Mouse (Mus musculus) kidney, embryonic 16.5 days (tissue): Measurements from ENCODE around the gene Kifc5b. TPM values are rescaled to one million over a fixed set of nuclear protein-coding genes. Genes with fewer than 3 reads are reported as not detected.

Experiments
- ATAC-seq: fragments of 200-750 bp; cut with Nextera tagmentation; 2 replicates; pipeline ENCODE4 v1.8.0; 2017; ENCODE audit warnings: moderate TSS enrichment; ENCODE audit not compliant: low FRiP score, low TSS enrichment
- H3K27ac ChIP-seq: fragments of 300-500 bp; sonication (generic); 2 replicates; pipeline ENCODE4 v1.5.1; 2014; ENCODE audit warnings: low read length
- H3K27me3 ChIP-seq: fragments of 300-500 bp; sonication (generic); 2 replicates; pipeline ENCODE4 v1.6.1; 2014; ENCODE audit warnings: low read length, control low read depth, mixed read lengths; ENCODE audit not compliant: insufficient read depth
- H3K36me3 ChIP-seq: fragments of 300-500 bp; sonication (generic); 2 replicates; pipeline ENCODE4 v1.6.1; 2014; ENCODE audit warnings: low read length, control low read depth, mixed read lengths; ENCODE audit not compliant: insufficient read depth
- H3K4me1 ChIP-seq: fragments of 300-500 bp; sonication (generic); 2 replicates; pipeline ENCODE4 v1.6.1; 2014; ENCODE audit warnings: low read length, control low read depth, mixed read lengths; ENCODE audit not compliant: insufficient read depth
- H3K4me2 ChIP-seq: fragments of 300-500 bp; sonication (generic); replicated peaks from 2 replicates; pipeline ENCODE4 v1.6.1; 2014; ENCODE audit warnings: low read depth, low read length
- H3K4me3 ChIP-seq: fragments of 300-500 bp; sonication (generic); 2 replicates; pipeline ENCODE4 v1.5.1; 2014; ENCODE audit warnings: mild to moderate bottlenecking, low read length
- H3K9ac ChIP-seq: fragments of 300-500 bp; sonication (generic); replicated peaks from 2 replicates; pipeline ENCODE4 v1.6.1; 2014; ENCODE audit warnings: low read length
- H3K9me3 ChIP-seq: fragments of 300-500 bp; sonication (generic); 2 replicates; pipeline ENCODE4 v1.6.1; 2016; ENCODE audit warnings: low read length, control low read depth
- WGBS: fragments of 180-500 bp; shearing (Covaris S2); extraction: QIAGEN DNeasy Blood & Tissue Kit; methylation state at CpG from one replicate; pipeline ENCODE4 v1.1.7; 2014; 5-methylcytosine and 5-hydroxymethylcytosine counted together
- polyA plus RNA-seq: library from polyadenylated mRNA; unstranded; fragments of >200 nt; fragmentation: Nextera tagmentation; extraction: Ambion mirVana; gene quantifications from 2 replicates; pipeline ENCODE4 v1.2.1, GENCODE M21; 2015

The Kifc5b gene
- polyA plus RNA-seq, 1 experiment from 2014 or later: 8.2 TPM

DNA sequence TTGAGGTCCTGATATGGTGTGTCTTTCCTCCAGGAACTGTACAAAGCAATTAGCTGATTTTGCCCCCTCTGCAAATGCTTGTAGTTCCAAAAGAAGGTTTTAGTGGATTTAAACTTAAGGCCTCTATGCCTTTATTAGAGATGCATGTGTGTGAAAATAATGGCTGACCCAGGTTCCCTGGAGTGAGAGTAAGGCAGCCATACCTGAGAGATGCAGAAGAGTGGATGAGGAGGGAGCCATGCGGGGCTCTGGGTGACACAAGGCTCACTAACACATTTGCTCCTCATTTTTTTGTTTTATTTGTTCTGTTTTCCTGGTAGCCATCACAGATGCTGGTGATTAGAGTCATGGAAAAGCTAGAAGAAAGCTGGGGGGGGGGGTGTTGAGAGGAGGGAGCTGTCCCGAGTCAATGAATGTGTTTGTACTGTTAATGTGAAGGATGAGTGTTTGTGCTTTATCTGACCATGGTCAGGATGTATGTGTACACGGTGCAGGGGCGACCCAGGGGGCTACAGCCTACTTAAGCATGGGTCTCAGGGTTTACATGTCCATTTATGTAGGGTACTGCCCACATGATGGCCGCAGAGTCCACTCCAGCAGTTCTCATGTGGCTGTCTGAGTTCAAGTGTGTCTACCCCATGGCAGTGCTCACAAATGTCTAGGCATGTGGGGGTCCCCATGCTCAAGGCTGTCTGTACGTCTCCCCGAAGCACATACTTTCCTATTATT is 33.8 kb downstream of the Kifc5b start:
- Histone ChIP-seq H3K36me3 (0 out of 2 replicates have a peak, but pooled peaks cover 7% of the 10 kb centered on the region), H3K27ac (peak overlapping the region; percentile 32; the same call in 1 of the 2 replicates), H3K4me3 (peak overlapping the region; percentile 42), H3K9me3 (no peaks in the 10 kb centered on the region), H3K9ac (peak overlapping the region; percentile 54), H3K27me3 (no peaks in the 10 kb centered on the region), H3K4me2 (peak overlapping the region; percentile 64), H3K4me1 (peaks cover 74% of the 10 kb centered on the region)
- no peak for ATAC-seq
- 30% methylated on average over 7 of the region's 7 CpGs for WGBS

DNA sequence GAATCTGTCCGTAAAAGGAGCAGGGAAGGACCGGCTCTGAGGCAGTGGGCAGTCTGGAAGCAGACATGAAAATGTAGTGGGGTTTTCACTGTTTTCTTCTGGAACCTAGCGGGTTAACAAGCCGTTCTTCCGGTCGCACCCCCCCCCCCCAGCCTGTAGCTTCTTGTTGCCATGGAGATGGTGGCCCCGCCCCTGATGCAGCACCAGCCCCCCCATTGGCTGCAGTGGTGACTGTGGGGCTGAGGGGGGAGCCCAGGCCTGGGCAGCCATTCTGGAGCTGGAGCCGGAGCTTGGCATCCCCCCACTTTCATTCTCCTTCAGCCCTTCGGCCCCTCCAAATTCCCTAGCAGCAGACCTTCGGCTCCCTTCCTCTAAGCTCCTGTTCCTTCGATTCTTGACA is 34.5 kb downstream of the Kifc5b start:
- Histone ChIP-seq H3K36me3 (0 out of 2 replicates have a peak, but pooled peaks cover 12% of the 10 kb centered on the region), H3K9ac (peak overlapping the region; percentile 54), H3K4me2 (peak overlapping the region; percentile 64), H3K4me1 (peaks cover 67% of the 10 kb centered on the region), H3K4me3 (peak overlapping the region; percentile 42), H3K27me3 (no peaks in the 10 kb centered on the region), H3K9me3 (no peaks in the 10 kb centered on the region), H3K27ac (peak overlapping the region; percentile 32; the same call in 1 of the 2 replicates)
- peak; percentile 28; the same call in 1 of the 2 replicates for ATAC-seq
- WGBS: 0% methylated on average over 10 of the region's 11 CpGs

DNA sequence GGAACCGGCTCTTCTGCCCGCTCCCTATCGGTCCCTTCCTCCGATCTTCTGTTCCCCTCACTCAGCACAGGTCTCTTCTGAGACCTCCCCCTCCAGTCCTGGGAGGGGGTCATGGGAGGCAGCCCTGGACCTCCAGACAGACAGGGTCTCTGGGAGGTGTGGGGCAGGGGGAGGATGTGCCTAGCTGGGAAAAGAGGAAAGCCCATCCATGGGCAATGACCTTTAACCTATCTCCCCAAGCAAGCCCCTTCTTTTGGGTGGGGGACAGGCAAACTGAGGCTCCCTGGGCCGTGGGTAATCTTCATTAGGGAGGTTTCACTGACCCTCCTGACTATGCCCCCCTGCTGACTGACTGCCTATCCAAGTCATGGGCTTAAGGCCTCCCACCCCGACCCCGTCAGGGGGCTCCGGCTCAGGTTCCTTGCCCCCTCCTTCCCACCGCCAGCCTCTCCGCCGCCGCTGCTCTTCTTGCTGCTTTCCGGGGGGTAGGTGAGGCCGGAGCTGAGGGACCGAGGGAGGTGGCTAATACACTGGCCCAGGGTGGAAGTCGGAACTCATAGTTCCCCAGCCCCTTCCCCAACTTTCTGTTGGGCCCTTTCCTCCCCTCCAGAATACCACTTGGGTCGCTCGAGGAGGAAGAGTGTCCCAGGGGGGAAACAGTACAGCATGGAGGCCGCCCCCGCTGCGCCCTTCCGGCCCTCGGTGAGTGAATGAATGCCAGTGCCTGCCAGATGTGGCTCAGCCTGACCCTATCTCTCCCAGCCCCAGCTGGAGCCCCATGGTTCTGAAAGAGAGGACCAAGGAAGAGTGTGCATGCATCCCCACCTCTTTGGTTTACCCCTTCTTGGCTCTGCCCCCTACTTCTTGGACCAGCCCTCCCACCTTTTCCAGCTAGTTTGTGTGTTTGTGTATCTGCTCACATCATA is 35.3 kb downstream of the Kifc5b start:
- no peaks in the 10 kb centered on the region for H3K27me3 ChIP-seq
- H3K4me3 ChIP-seq: peak overlapping the region; percentile 42
- peaks cover 59% of the 10 kb centered on the region for H3K4me1 ChIP-seq
- H3K27ac ChIP-seq: no peak overlapping the region
- H3K4me2 ChIP-seq: peak overlapping the region; percentile 64
- WGBS: 7% methylated on average over 23 of the region's 23 CpGs
- H3K9me3 ChIP-seq: no peaks in the 10 kb centered on the region
- peak overlapping the region; percentile 54 for H3K9ac ChIP-seq
- no peak for ATAC-seq
- peaks cover 20% of the 10 kb centered on the region; the same call in 1 of the 2 replicates for H3K36me3 ChIP-seq

DNA sequence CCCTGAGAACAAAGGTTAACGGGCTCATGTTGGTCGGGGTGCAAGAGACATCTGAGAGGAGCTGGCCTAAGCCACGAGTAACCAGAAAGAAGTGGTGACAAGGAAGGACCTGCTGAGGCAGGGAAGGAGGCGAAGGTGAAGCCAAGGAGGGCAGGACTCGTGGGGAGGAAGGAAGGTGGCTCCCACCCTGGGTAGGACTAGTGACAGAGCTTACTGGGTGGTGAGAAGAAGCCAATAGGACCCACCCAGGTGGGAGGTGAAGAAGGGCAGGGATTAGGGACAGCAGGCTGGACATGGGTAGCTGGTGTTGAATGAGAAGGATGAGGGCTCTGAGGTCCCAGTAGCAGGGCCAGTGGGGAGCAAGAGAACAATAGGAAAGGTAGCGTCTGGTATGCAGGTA is 36.3 kb downstream of the Kifc5b start:
- 27% methylated on average over 6 of the region's 6 CpGs for WGBS
- H3K4me2 ChIP-seq: peak overlapping the region; percentile 64
- H3K4me3 ChIP-seq: 0 out of 2 replicates have a peak overlapping the region, but pooled peaks have one; percentile 42
- H3K27ac ChIP-seq: no peak overlapping the region
- H3K36me3 ChIP-seq: peaks cover 27% of the 10 kb centered on the region
- peaks cover 52% of the 10 kb centered on the region for H3K4me1 ChIP-seq
- 0 out of 2 replicates have a peak overlapping the region, but pooled peaks have one; percentile 54 for H3K9ac ChIP-seq
- H3K9me3 ChIP-seq: no peaks in the 10 kb centered on the region
- H3K27me3 ChIP-seq: no peaks in the 10 kb centered on the region
- ATAC-seq: no peak

DNA sequence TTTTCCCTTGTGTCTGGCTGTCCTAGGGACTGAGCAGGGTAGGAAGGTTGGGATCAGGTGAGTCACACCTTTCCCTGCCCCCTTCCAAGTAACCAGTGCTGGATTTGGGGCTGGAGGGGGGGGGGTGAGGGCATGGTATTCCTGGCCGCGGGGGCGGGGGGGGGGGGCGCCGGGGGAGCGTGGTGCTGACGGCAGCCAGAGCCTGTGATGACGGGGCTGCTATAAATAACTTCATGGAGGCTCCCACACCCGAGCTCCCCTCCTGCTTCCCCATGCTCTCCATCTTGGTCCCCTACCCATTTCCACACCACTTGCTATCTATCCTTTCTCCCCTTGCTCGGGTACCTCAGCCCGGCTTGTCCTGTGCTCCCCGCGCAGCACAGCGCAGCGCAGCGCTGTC is 36.8 kb downstream of the Kifc5b start:
- WGBS: 23% methylated on average over 9 of the region's 16 CpGs

DNA sequence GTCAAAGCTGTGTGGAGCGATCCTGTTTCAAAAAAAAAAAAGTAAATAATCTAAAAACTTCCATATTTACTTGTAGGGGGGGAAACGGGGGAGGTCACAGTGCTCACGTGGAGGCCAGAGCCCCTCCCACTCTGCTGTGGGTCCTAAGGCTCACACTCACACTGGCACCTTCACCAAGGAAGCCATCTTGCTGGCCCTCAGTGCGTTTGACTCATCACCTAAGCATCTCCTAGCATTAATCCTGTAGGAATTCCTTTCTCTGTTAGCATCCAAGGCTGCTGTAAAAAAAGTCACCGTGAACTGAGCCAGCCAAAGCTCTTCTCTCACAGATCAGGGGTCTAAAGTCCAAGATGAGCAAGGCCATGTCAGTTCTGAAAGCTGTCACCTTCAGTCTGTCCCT is 39.4 kb downstream of the Kifc5b start:
- Histone ChIP-seq H3K4me2 (no peak overlapping the region), H3K36me3 (peaks cover 46% of the 10 kb centered on the region)
- 79% methylated on average over 5 of the region's 5 CpGs for WGBS

More for the DNA sequence above, 36.8 kb downstream of the Kifc5b start:
- no peaks in the 10 kb centered on the region for H3K27me3 ChIP-seq
- H3K9ac ChIP-seq: no peak overlapping the region
- H3K4me1 ChIP-seq: peaks cover 52% of the 10 kb centered on the region
- H3K27ac ChIP-seq: no peak overlapping the region
- H3K36me3 ChIP-seq: peaks cover 28% of the 10 kb centered on the region
- peak overlapping the region; percentile 64 for H3K4me2 ChIP-seq
- no peaks in the 10 kb centered on the region for H3K9me3 ChIP-seq
- H3K4me3 ChIP-seq: no peak overlapping the region
- ATAC-seq: no peak

DNA sequence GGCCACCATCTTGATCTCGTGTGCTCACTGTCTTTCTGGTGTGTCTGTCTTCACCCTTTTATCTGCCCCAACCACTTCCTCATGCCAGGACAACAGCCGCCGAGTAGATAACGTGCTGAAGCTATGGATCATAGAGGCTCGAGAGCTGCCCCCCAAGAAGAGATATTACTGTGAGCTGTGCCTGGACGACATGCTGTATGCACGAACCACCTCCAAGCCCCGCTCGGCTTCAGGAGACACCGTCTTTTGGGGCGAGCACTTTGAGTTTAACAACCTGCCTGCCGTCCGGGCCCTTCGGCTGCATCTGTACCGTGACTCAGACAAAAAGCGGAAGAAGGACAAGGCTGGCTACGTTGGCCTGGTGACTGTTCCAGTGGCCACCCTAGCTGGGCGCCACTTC is 40.0 kb downstream of the Kifc5b start:
- H3K4me3 ChIP-seq: no peak overlapping the region
- no peaks in the 10 kb centered on the region for H3K27me3 ChIP-seq
- H3K4me2 ChIP-seq: no peak overlapping the region
- 95% methylated on average over 18 of the region's 18 CpGs for WGBS
- H3K9ac ChIP-seq: no peak overlapping the region
- H3K4me1 ChIP-seq: peaks cover 23% of the 10 kb centered on the region
- no peak for ATAC-seq
- H3K9me3 ChIP-seq: no peaks in the 10 kb centered on the region
- H3K27ac ChIP-seq: no peak overlapping the region
- H3K36me3 ChIP-seq: peaks cover 52% of the 10 kb centered on the region

More for the DNA sequence above, 39.4 kb downstream of the Kifc5b start:
- ATAC-seq: no peak
- Histone ChIP-seq H3K27ac (no peak overlapping the region), H3K9ac (no peak overlapping the region), H3K27me3 (no peaks in the 10 kb centered on the region), H3K9me3 (no peaks in the 10 kb centered on the region), H3K4me1 (peaks cover 29% of the 10 kb centered on the region), H3K4me3 (no peak overlapping the region)

DNA sequence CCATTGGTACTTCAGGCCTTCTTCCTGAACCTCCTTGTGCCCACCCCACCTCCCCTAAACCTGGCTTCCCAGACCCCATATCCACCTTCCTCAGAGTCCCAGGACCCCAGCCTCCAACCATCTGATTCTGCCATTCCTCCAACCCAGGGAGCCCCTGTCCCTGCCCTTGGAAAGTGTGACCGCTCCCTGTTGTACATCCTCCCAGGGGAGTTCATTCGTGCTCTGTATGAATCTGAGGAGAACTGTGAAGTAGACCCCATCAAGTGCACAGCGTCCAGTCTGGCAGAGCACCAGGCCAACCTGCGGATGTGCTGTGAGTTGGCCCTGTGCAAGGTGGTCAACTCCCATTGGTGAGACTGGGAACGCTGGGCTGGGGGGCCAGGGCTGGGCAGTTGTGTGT is 41.0 kb downstream of the Kifc5b start:
- no peak for ATAC-seq
- H3K9me3 ChIP-seq: no peaks in the 10 kb centered on the region
- H3K4me3 ChIP-seq: no peak overlapping the region
- no peak overlapping the region for H3K9ac ChIP-seq
- H3K4me2 ChIP-seq: no peak overlapping the region
- 96% methylated on average over 5 of the region's 5 CpGs for WGBS
- no peak overlapping the region for H3K27ac ChIP-seq
- H3K4me1 ChIP-seq: peaks cover 13% of the 10 kb centered on the region
- H3K36me3 ChIP-seq: peaks cover 61% of the 10 kb centered on the region
- H3K27me3 ChIP-seq: no peaks in the 10 kb centered on the region

DNA sequence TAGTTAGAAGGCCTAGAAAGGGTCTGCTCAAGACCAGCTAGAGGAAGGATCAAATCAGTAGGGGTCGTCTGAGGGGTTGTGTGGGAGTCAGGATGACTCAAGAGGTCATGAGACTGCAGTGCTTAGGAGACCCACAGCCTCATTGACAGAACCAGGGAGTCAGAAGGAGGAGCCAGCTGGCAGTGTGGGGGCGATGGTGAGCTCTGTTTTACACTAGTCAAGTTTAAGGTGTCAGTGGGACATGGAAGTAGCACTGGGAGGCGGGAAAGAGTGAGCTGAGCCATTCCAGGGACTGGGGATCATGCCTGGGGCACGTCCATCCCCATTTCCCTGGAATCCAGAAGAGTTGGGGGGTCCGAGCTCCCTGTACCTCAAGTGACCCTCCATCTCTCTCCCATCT is 42.0 kb downstream of the Kifc5b start:
- Histone ChIP-seq H3K27me3 (no peaks in the 10 kb centered on the region), H3K36me3 (peaks cover 66% of the 10 kb centered on the region)
- WGBS: 49% methylated on average over 5 of the region's 5 CpGs

More for the DNA sequence above, 42.0 kb downstream of the Kifc5b start:
- H3K4me3 ChIP-seq: no peak overlapping the region
- no peak overlapping the region for H3K4me2 ChIP-seq
- ATAC-seq: no peak
- no peak overlapping the region for H3K27ac ChIP-seq
- H3K9ac ChIP-seq: no peak overlapping the region
- H3K9me3 ChIP-seq: no peaks in the 10 kb centered on the region
- peaks cover 3% of the 10 kb centered on the region; the same call in 1 of the 2 replicates for H3K4me1 ChIP-seq
